8 mouse cellular contexts compared by ENCODE assay signal in the genomic region with DNA sequence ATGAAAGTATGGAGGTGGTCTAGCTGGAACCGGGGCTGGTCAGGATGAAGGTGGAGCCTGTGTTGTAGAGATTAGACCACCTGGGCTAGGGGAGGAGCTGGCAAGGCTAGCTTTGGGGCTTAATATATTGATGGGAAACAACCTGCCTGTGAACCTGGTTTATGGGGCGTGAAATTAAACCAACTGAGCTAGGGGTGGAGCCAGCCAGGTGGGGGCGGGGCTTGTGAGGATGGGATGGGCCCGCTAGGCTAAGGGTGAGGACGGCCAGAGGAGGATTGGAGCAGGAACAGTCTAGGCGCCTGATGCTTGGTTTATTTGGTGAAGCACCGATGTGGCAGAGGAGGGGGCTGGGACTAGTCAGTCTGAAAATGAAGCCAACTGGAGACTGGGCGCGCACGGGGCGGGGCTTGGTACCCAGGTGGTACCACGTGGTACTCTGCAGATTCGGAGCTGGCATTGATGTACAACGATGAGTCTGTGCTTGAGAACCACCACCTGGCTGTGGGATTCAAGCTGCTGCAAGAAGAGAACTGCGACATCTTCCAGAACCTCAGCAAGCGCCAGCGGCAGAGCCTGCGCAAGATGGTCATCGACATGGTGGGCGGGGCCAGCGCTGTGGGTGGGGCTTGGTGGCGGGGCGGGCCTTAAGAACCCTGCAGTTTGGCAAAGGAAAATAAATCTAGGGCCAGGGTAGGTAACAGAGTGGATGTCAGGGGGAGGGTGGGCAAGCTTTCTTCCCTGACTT. TPM values are rescaled to one million over a fixed set of nuclear protein-coding genes. Genes with fewer than 3 reads are reported as not detected.
DNase-seq lines count a peak whose midpoint lies in the region; ATAC-seq lines count a peak whose summit lies in the region.

No protein-coding gene starts in this region.

- H3K27me3 ChIP-seq in heart, embryonic 16.5 days (ENCODE audit: control insufficient read depth, insufficient read depth, low read length) = no peaks in the 10 kb centered on the region
- no peaks in the 10 kb centered on the region for H3K27me3 ChIP-seq in embryonic facial prominence, embryonic 11.5 days (ENCODE audit: control insufficient read depth, insufficient read depth, low read length)
- no peaks in the 10 kb centered on the region for H3K27me3 ChIP-seq in liver, embryonic 12.5 days (replicated peaks)

- H3K4me1 ChIP-seq in heart, embryonic 16.5 days (ENCODE audit: control insufficient read depth, insufficient read depth, low read length) = no peaks in the 10 kb centered on the region
- no peaks in the 10 kb centered on the region for H3K4me1 ChIP-seq in embryonic facial prominence, embryonic 11.5 days (ENCODE audit: control insufficient read depth, insufficient read depth, low read length)
- H3K4me1 ChIP-seq in liver, embryonic 12.5 days = peaks cover 13% of the 10 kb centered on the region

- DNase-seq in heart, postnatal 4 days = no peak
- peak; percentile 56 for DNase-seq in embryonic facial prominence, embryonic 11.5 days (ENCODE audit: low spot score)
- peak; percentile 77 for DNase-seq in kidney, adult 18-20 months
- peak; percentile 63 for DNase-seq in right cerebral cortex, postnatal 10 days (ENCODE audit: low spot score in 2 of 2)
- DNase-seq in urinary bladder, postnatal 36 days (ENCODE audit: low spot score in 2 of 2) = no peak
- DNase-seq in thymus, postnatal 10 days (ENCODE audit: low spot score in 2 of 2) = no peak

- no peak overlapping the region for H3K9ac ChIP-seq in heart, embryonic 16.5 days (ENCODE audit: low read length)
- peak overlapping the region; percentile 4; the same call in 1 of the 2 replicates for H3K9ac ChIP-seq in embryonic facial prominence, embryonic 11.5 days (replicated peaks; ENCODE audit: low read length)
- no peak overlapping the region for H3K9ac ChIP-seq in liver, embryonic 12.5 days

- no peaks in the 10 kb centered on the region for H3K9me3 ChIP-seq in heart, embryonic 16.5 days (replicated peaks; ENCODE audit: control insufficient read depth, low read length)
- no peaks in the 10 kb centered on the region for H3K9me3 ChIP-seq in embryonic facial prominence, embryonic 11.5 days (replicated peaks; ENCODE audit: control insufficient read depth, low read length)
- H3K9me3 ChIP-seq in liver, embryonic 12.5 days (replicated peaks) = no peaks in the 10 kb centered on the region

- H3K36me3 ChIP-seq in heart, embryonic 16.5 days (ENCODE audit: control insufficient read depth, insufficient read depth) = peaks cover 13% of the 10 kb centered on the region; the same call in 1 of the 2 replicates
- no peaks in the 10 kb centered on the region for H3K36me3 ChIP-seq in embryonic facial prominence, embryonic 11.5 days (replicated peaks; ENCODE audit: control insufficient read depth, insufficient read depth, low read depth, low read length)
- H3K36me3 ChIP-seq in liver, embryonic 12.5 days = peaks cover 21% of the 10 kb centered on the region

- ATAC-seq in heart, embryonic 16.5 days (replicated peaks; ENCODE audit: extremely low read depth, insufficient read depth, low FRiP score) = peak; percentile 14; the same call in 1 of the 2 replicates
- peak; percentile 77 for ATAC-seq in embryonic facial prominence, embryonic 11.5 days (replicated peaks; ENCODE audit: insufficient number of reproducible peaks, low FRiP score, low TSS enrichment, low read depth)
- ATAC-seq in liver, embryonic 12.5 days = peak; percentile 50

- 21% methylated on average over 23 of the region's 23 CpGs for WGBS in heart, embryonic 16.5 days
- 2% methylated on average over 23 of the region's 23 CpGs for WGBS in embryonic facial prominence, embryonic 11.5 days
- 48% methylated on average over 23 of the region's 23 CpGs for whole genome bisulfite sequencing in liver, embryonic 12.5 days (ENCODE audit: insufficient replicate concordance)

- H3K4me3 ChIP-seq in heart, embryonic 16.5 days (ENCODE audit: low read length) = peak overlapping the region; percentile 24; the same call in 1 of the 2 replicates
- peak overlapping the region; percentile 26 for H3K4me3 ChIP-seq in embryonic facial prominence, embryonic 11.5 days (ENCODE audit: low read depth, low read length)
- H3K4me3 ChIP-seq in liver, embryonic 12.5 days = peak overlapping the region; percentile 37

- H3K4me2 ChIP-seq in heart, embryonic 16.5 days (ENCODE audit: low read depth, low read length) = peak overlapping the region; percentile 48
- H3K4me2 ChIP-seq in embryonic facial prominence, embryonic 11.5 days (ENCODE audit: low read depth, low read length) = peak overlapping the region; percentile 42
- peak overlapping the region; percentile 56 for H3K4me2 ChIP-seq in liver, embryonic 12.5 days

- H3K27ac ChIP-seq in heart, embryonic 16.5 days (ENCODE audit: low read length) = no peak overlapping the region
- H3K27ac ChIP-seq in embryonic facial prominence, embryonic 11.5 days (replicated peaks; ENCODE audit: low read depth, low read length) = no peak overlapping the region
- no peak overlapping the region for H3K27ac ChIP-seq in liver, embryonic 12.5 days

RNA-seq across cellular contexts. Expression of a gene that starts 34.5 kb away (rescaled TPM):
- 51.5 and 54.6 TPM in 2 replicates for polyA plus RNA-seq in heart, embryonic 16.5 days (2015; fragmentation: Nextera tagmentation; extraction: Ambion mirVana)
- total RNA-seq in heart, postnatal 4 days (2021) = 10 to 100 TPM; 33.7 to 37.7 TPM
- 23.2 and 27.1 TPM in 2 replicates for polyA plus RNA-seq in embryonic facial prominence, embryonic 11.5 days (2014; fragmentation: Nextera tagmentation; extraction: Ambion mirVana)
- polyA plus RNA-seq in liver, embryonic 12.5 days (2016; fragmentation: Nextera tagmentation; extraction: Ambion mirVana) = 39.8 and 41.6 TPM in 2 replicates

RNA-seq across cellular contexts. Expression of a gene that starts 39.2 kb away (rescaled TPM):
- polyA plus RNA-seq in heart, embryonic 16.5 days (2015; fragmentation: Nextera tagmentation; extraction: Ambion mirVana) = 15.0 and 16.7 TPM in 2 replicates
- total RNA-seq in heart, postnatal 4 days (2021) = 10 to 100 TPM; 18.7 to 21.1 TPM
- 3.8 and 4.7 TPM in 2 replicates for polyA plus RNA-seq in embryonic facial prominence, embryonic 11.5 days (2014; fragmentation: Nextera tagmentation; extraction: Ambion mirVana)
- 2.6 and 2.9 TPM in 2 replicates for polyA plus RNA-seq in liver, embryonic 12.5 days (2016; fragmentation: Nextera tagmentation; extraction: Ambion mirVana)

RNA-seq across cellular contexts. Expression of a gene that starts 43.5 kb away (rescaled TPM):
- 0.09 and 0.16 TPM in 2 replicates for polyA plus RNA-seq in heart, embryonic 16.5 days (2015; fragmentation: Nextera tagmentation; extraction: Ambion mirVana)
- total RNA-seq in heart, postnatal 4 days (2021) = under 1 TPM; 0.17 to 0.29 TPM
- polyA plus RNA-seq in embryonic facial prominence, embryonic 11.5 days (2014; fragmentation: Nextera tagmentation; extraction: Ambion mirVana) = 0.08 and 0.21 TPM in 2 replicates
- 0.10 and 0.12 TPM in 2 replicates for polyA plus RNA-seq in liver, embryonic 12.5 days (2016; fragmentation: Nextera tagmentation; extraction: Ambion mirVana)

RNA-seq across cellular contexts. Expression of a gene that starts 54.9 kb away (rescaled TPM):
- polyA plus RNA-seq in heart, embryonic 16.5 days (2015; fragmentation: Nextera tagmentation; extraction: Ambion mirVana) = 226 and 279 TPM in 2 replicates
- 100 to 1,000 TPM; 145 to 158 TPM for total RNA-seq in heart, postnatal 4 days (2021)
- polyA plus RNA-seq in embryonic facial prominence, embryonic 11.5 days (2014; fragmentation: Nextera tagmentation; extraction: Ambion mirVana) = 371 and 374 TPM in 2 replicates
- 221 and 228 TPM in 2 replicates for polyA plus RNA-seq in liver, embryonic 12.5 days (2016; fragmentation: Nextera tagmentation; extraction: Ambion mirVana)

Comparison
In these comparisons a context has a peak if more than half of its experiments do, and no peak if none do; other contexts are left out.
1. ATAC-seq: peak in every context shown above with its lines; median percentile 77 in embryonic facial prominence, embryonic 11.5 days; 50 in liver, embryonic 12.5 days; 14 in heart, embryonic 16.5 days.
2. DNase-seq: peak in embryonic facial prominence, embryonic 11.5 days (single experiment), kidney, adult 18-20 months (single experiment) and right cerebral cortex, postnatal 10 days (2 of 2); none in heart, postnatal 4 days (single experiment), urinary bladder, postnatal 36 days (0 of 2) and thymus, postnatal 10 days (0 of 2).
3. Peak in every context shown above with its lines, with median percentiles within 50 percentile points of each other: H3K4me2 ChIP-seq and H3K4me3 ChIP-seq.